17 mouse cellular contexts compared by ENCODE assay signal in genomic region chr9:4484502-4484901, GRCm38 (mm10).
"Had no signal": no experiment of that assay in that cellular context is flagged by ENCODE, and none has a peak within 500 bp of the region (broad histone marks: within the 10 kb centered on the region; RNA-seq: fewer than 3 reads in every experiment).

No protein-coding gene starts in this region.

- H3K4me1 ChIP-seq: lung, embryonic 15.5 days; megakaryocyte, embryonic 14.5 days; midbrain, embryonic 13.5 days; midbrain, embryonic 15.5 days; stomach, embryonic 15.5 days had no signal

- ATAC-seq: liver, postnatal 0 days; lung, postnatal 0 days; midbrain, embryonic 13.5 days; midbrain, embryonic 15.5 days had no signal

- H3K9me3 ChIP-seq: lung, embryonic 15.5 days; midbrain, embryonic 13.5 days; midbrain, embryonic 15.5 days; stomach, embryonic 15.5 days had no signal

- DNase-seq: liver, postnatal 0 days; lung, adult 2 months; lung, postnatal 14 days; lung, postnatal 36 days; right cerebral cortex, postnatal 14 days; thymus, adult 2 months; thymus, postnatal 25 days; thymus, postnatal 4 days had no signal

- H3K9ac ChIP-seq: liver, postnatal 0 days; lung, embryonic 15.5 days; midbrain, embryonic 13.5 days; midbrain, embryonic 15.5 days; stomach, embryonic 15.5 days had no signal

- H3K27ac ChIP-seq: lung, embryonic 15.5 days; macrophage; midbrain, embryonic 13.5 days; midbrain, embryonic 15.5 days; stomach, embryonic 15.5 days; stomach, postnatal 0 days had no signal

- H3K27me3 ChIP-seq: lung, embryonic 15.5 days; megakaryocyte, embryonic 14.5 days; midbrain, embryonic 13.5 days; midbrain, embryonic 15.5 days; stomach, embryonic 15.5 days had no signal

- H3K4me2 ChIP-seq: lung, embryonic 15.5 days; midbrain, embryonic 11.5 days; midbrain, embryonic 13.5 days; midbrain, embryonic 15.5 days; stomach, embryonic 15.5 days had no signal

- H3K4me3 ChIP-seq: lung, embryonic 15.5 days; megakaryocyte, embryonic 14.5 days; midbrain, embryonic 13.5 days; midbrain, embryonic 15.5 days; stomach, embryonic 15.5 days had no signal

- H3K36me3 ChIP-seq: lung, embryonic 15.5 days; midbrain, embryonic 13.5 days; midbrain, embryonic 15.5 days; stomach, embryonic 15.5 days had no signal
